Mouse (Mus musculus): ENCODE measurements around the gene Tmtc1. TPM values are rescaled to one million over a fixed set of nuclear protein-coding genes. Genes with fewer than 3 reads are reported as not detected.

Gene Tmtc1
- total RNA-seq, 1 experiment = 5.8 TPM

GRCm38 (mm10) chr6:148401031-148401430 is 43.2 kb downstream of the Tmtc1 start:
- Histone ChIP-seq H3K4me1 (ENCODE audit: control insufficient read depth in 2 of 2, insufficient read depth in 2 of 2, low read length in 2 of 2, poor library complexity in 1 of 2) (no peaks in the 10 kb centered on the region), H3K36me3 (ENCODE audit: control insufficient read depth, insufficient read depth, low read length, poor library complexity, severe bottlenecking) (no peaks in the 10 kb centered on the region), H3K4me3 (ENCODE audit: insufficient read depth in 1 of 2, low read depth in 1 of 2, low read length in 2 of 2, poor library complexity in 1 of 2, severe bottlenecking in 1 of 2) (no peak overlapping the region), H3K9ac (ENCODE audit: insufficient read depth, low read depth, low read length, poor library complexity, severe bottlenecking) (no peak overlapping the region), H3K27ac (ENCODE audit: insufficient read depth, low read depth, low read length, poor library complexity, severe bottlenecking) (no peak overlapping the region), H3K9me3 (ENCODE audit: control insufficient read depth, insufficient read depth, low read depth, low read length) (no peaks in the 10 kb centered on the region)
- DNase-seq (ENCODE audit: low read depth, low spot score) = no peak
- in situ Hi-C loops (cut with MboI; ENCODE audit: low sequenced_read_pairs in 2 of 2, unreplicated experiment in 2 of 2) = no loop called here
- TF ChIP-seq ZNF384 (IDR thresholded peaks at IDR 0.05; ENCODE audit: low read depth, low read length) (no peak), HCFC1 (IDR thresholded peaks at IDR 0.05; ENCODE audit: borderline replicate concordance, insufficient read depth, low read length) (no peak), MAFK (IDR thresholded peaks at IDR 0.05; ENCODE audit: insufficient read depth, low read depth, low read length) (no peak), ZC3H11A (IDR thresholded peaks at IDR 0.05; ENCODE audit: borderline replicate concordance, low read depth, low read length) (no peak), CHD2 (IDR thresholded peaks at IDR 0.05; ENCODE audit: low read depth, low read length) (no peak)

DNA sequence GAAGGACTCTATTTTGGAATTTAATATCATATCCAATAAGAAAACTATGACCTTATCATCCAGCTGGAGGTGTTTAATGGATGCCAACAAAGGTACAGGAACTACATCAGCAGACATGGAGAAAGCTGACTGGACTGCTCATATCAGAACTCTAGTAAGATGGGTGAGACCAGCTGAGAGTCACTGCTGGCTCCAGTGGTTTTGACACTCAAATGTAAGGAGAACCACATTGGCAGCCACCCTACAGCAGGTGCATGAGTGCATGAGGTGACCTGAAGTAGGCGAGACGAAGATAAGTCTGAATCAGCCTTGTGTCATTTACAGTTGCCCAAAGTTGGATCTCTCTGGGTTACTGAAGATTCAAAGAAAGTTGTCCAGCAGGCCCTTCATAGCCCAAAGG is 44.6 kb downstream of the Tmtc1 start:
- in situ Hi-C loops (cut with MboI; ENCODE audit: low sequenced_read_pairs in 2 of 2, unreplicated experiment in 2 of 2) = no loop called here
- H3K36me3 ChIP-seq (ENCODE audit: control insufficient read depth, insufficient read depth, low read length, poor library complexity, severe bottlenecking) = no peaks in the 10 kb centered on the region
- TF ChIP-seq CHD2 (IDR thresholded peaks at IDR 0.05; ENCODE audit: low read depth, low read length) (no peak), HCFC1 (IDR thresholded peaks at IDR 0.05; ENCODE audit: borderline replicate concordance, insufficient read depth, low read length) (no peak), MAFK (IDR thresholded peaks at IDR 0.05; ENCODE audit: insufficient read depth, low read depth, low read length) (no peak), ZC3H11A (IDR thresholded peaks at IDR 0.05; ENCODE audit: borderline replicate concordance, low read depth, low read length) (no peak), ZNF384 (IDR thresholded peaks at IDR 0.05; ENCODE audit: low read depth, low read length) (no peak)

GRCm38 (mm10) chr6:148398888-148399287 is 45.3 kb downstream of the Tmtc1 start:
- in situ Hi-C loops (cut with MboI; ENCODE audit: low sequenced_read_pairs in 2 of 2, unreplicated experiment in 2 of 2) = no loop called here
- H3K9me3 ChIP-seq (ENCODE audit: control insufficient read depth, insufficient read depth, low read depth, low read length) = no peaks in the 10 kb centered on the region
- H3K4me3 ChIP-seq (ENCODE audit: insufficient read depth in 1 of 2, low read depth in 1 of 2, low read length in 2 of 2, poor library complexity in 1 of 2, severe bottlenecking in 1 of 2) = no peak overlapping the region
- TF ChIP-seq HCFC1 (IDR thresholded peaks at IDR 0.05; ENCODE audit: borderline replicate concordance, insufficient read depth, low read length) (no peak), ZC3H11A (IDR thresholded peaks at IDR 0.05; ENCODE audit: borderline replicate concordance, low read depth, low read length) (no peak), ZNF384 (IDR thresholded peaks at IDR 0.05; ENCODE audit: low read depth, low read length) (no peak), MAFK (IDR thresholded peaks at IDR 0.05; ENCODE audit: insufficient read depth, low read depth, low read length) (no peak)
- H3K36me3 ChIP-seq (ENCODE audit: control insufficient read depth, insufficient read depth, low read length, poor library complexity, severe bottlenecking) = no peaks in the 10 kb centered on the region
- H3K9ac ChIP-seq (ENCODE audit: insufficient read depth, low read depth, low read length, poor library complexity, severe bottlenecking) = no peak overlapping the region
- H3K4me1 ChIP-seq (ENCODE audit: control insufficient read depth in 2 of 2, insufficient read depth in 2 of 2, low read length in 2 of 2, poor library complexity in 1 of 2) = no peaks in the 10 kb centered on the region
- DNase-seq (ENCODE audit: low read depth, low spot score) = no peak
- H3K27ac ChIP-seq (ENCODE audit: insufficient read depth, low read depth, low read length, poor library complexity, severe bottlenecking) = no peak overlapping the region

More for the DNA sequence above, 44.6 kb downstream of the Tmtc1 start:
- no peak overlapping the region for H3K4me3 ChIP-seq (ENCODE audit: insufficient read depth in 1 of 2, low read depth in 1 of 2, low read length in 2 of 2, poor library complexity in 1 of 2, severe bottlenecking in 1 of 2)
- H3K4me1 ChIP-seq (ENCODE audit: control insufficient read depth in 2 of 2, insufficient read depth in 2 of 2, low read length in 2 of 2, poor library complexity in 1 of 2) = no peaks in the 10 kb centered on the region
- no peaks in the 10 kb centered on the region for H3K9me3 ChIP-seq (ENCODE audit: control insufficient read depth, insufficient read depth, low read depth, low read length)
- no peak overlapping the region for H3K27ac ChIP-seq (ENCODE audit: insufficient read depth, low read depth, low read length, poor library complexity, severe bottlenecking)
- no peak for DNase-seq (ENCODE audit: low read depth, low spot score)
- no peak overlapping the region for H3K9ac ChIP-seq (ENCODE audit: insufficient read depth, low read depth, low read length, poor library complexity, severe bottlenecking)

- no peak for DNase-seq (ENCODE audit: low read depth, low spot score)
- Histone ChIP-seq H3K36me3 (ENCODE audit: control insufficient read depth, insufficient read depth, low read length, poor library complexity, severe bottlenecking) (no peaks in the 10 kb centered on the region), H3K4me3 (ENCODE audit: insufficient read depth in 1 of 2, low read depth in 1 of 2, low read length in 2 of 2, poor library complexity in 1 of 2, severe bottlenecking in 1 of 2) (no peak overlapping the region), H3K27ac (ENCODE audit: insufficient read depth, low read depth, low read length, poor library complexity, severe bottlenecking) (no peak overlapping the region), H3K9me3 (ENCODE audit: control insufficient read depth, insufficient read depth, low read depth, low read length) (no peaks in the 10 kb centered on the region), H3K4me1 (ENCODE audit: control insufficient read depth in 2 of 2, insufficient read depth in 2 of 2, low read length in 2 of 2, poor library complexity in 1 of 2) (no peaks in the 10 kb centered on the region), H3K9ac (ENCODE audit: insufficient read depth, low read depth, low read length, poor library complexity, severe bottlenecking) (no peak overlapping the region)
- in situ Hi-C loops (cut with MboI; ENCODE audit: low sequenced_read_pairs in 2 of 2, unreplicated experiment in 2 of 2) = no loop called here
- no peak for TF ChIP-seq ZC3H11A (IDR thresholded peaks at IDR 0.05; ENCODE audit: borderline replicate concordance, low read depth, low read length)
- TF ChIP-seq CHD2 (IDR thresholded peaks at IDR 0.05; ENCODE audit: low read depth, low read length) = no peak
- no peak for TF ChIP-seq ZNF384 (IDR thresholded peaks at IDR 0.05; ENCODE audit: low read depth, low read length)
- no peak for TF ChIP-seq MAFK (IDR thresholded peaks at IDR 0.05; ENCODE audit: insufficient read depth, low read depth, low read length)
- TF ChIP-seq HCFC1 (IDR thresholded peaks at IDR 0.05; ENCODE audit: borderline replicate concordance, insufficient read depth, low read length) = no peak
Observed at GRCm38 (mm10) chr6:148397270-148397669, 46.9 kb downstream of the Tmtc1 start.

DNA sequence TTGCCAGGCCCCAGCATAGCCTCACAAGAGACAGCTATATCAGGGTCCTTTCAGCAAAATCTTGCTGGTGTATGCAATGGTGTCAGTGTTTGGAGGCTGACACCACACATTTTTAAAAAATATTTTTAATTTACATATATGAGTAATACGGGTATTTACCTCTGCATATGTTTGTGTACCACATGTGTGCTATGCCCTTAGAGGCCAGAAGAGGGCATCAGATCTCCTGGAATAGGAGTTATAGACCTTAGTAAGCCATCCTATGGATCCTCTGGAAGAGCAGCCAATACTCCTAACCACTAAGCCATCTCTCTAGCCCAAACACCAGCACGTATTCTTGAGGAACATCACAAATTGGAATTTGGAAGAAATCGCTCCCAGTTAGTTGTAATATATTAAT is 48.9 kb downstream of the Tmtc1 start:
- Histone ChIP-seq H3K27ac (ENCODE audit: insufficient read depth, low read depth, low read length, poor library complexity, severe bottlenecking) (no peak overlapping the region), H3K9ac (ENCODE audit: insufficient read depth, low read depth, low read length, poor library complexity, severe bottlenecking) (no peak overlapping the region), H3K36me3 (ENCODE audit: control insufficient read depth, insufficient read depth, low read length, poor library complexity, severe bottlenecking) (no peaks in the 10 kb centered on the region), H3K9me3 (ENCODE audit: control insufficient read depth, insufficient read depth, low read depth, low read length) (no peaks in the 10 kb centered on the region), H3K4me1 (ENCODE audit: control insufficient read depth in 2 of 2, insufficient read depth in 2 of 2, low read length in 2 of 2, poor library complexity in 1 of 2) (no peaks in the 10 kb centered on the region; a peak in 1 of 4 replicates), H3K4me3 (ENCODE audit: insufficient read depth in 1 of 2, low read depth in 1 of 2, low read length in 2 of 2, poor library complexity in 1 of 2, severe bottlenecking in 1 of 2) (no peak overlapping the region)
- in situ Hi-C loops (cut with MboI; ENCODE audit: low sequenced_read_pairs in 2 of 2, unreplicated experiment in 2 of 2) = no loop called here
- TF ChIP-seq CHD2 (IDR thresholded peaks at IDR 0.05; ENCODE audit: low read depth, low read length) (no peak), ZC3H11A (IDR thresholded peaks at IDR 0.05; ENCODE audit: borderline replicate concordance, low read depth, low read length) (peak; percentile 68; the same call in 1 of the 2 replicates)
- DNase-seq (ENCODE audit: low read depth, low spot score) = peak; percentile 19

Data from ES-E14 (cell line).